Mouse (Mus musculus) MEL (cell line): ENCODE measurements at regions not wholly inside any gene's neighbourhood (a gene's known extent, or its start where the extent isn't known, plus 50 kb on each side); places are given as distances from the start of the nearest gene placed in this dataset.

Experiments used
- DNase-seq: peaks from one replicate; pipeline ENCODE4 v3.0.0; 2011; ENCODE audit warnings: low read depth, low spot score
- H3K27ac ChIP-seq: 2 replicates; pipeline ENCODE4 v1.5.1; 2012; ENCODE audit warnings: low read depth, mild to moderate bottlenecking, control low read depth, low read length, moderate library complexity; ENCODE audit not compliant: control insufficient read depth
- H3K27me3 ChIP-seq, 2 experiments: fragments of 150-350 bp in 1 of 2; sonication (generic) in 1 of 2; 2 replicates each; pipeline ENCODE4 v1.6.1; 2012; ENCODE audit warnings: low read length in 2 of 2, mild to moderate bottlenecking in 2 of 2, improper control_type of control experiment in 1 of 2, moderate library complexity in 1 of 2; ENCODE audit not compliant: insufficient read depth in 2 of 2, control insufficient read depth in 1 of 2
- H3K36me3 ChIP-seq, 2 experiments: 2 replicates each; pipeline ENCODE4 v1.6.1; 2012 to 2014; ENCODE audit warnings: low read length in 2 of 2, improper control_type of control experiment in 1 of 2, inconsistent platforms in 1 of 2, mild to moderate bottlenecking in 1 of 2; ENCODE audit not compliant: insufficient read depth in 2 of 2, control insufficient read depth in 1 of 2
- H3K4me1 ChIP-seq, 2 experiments: fragments of 150-350 bp in 1 of 2; sonication (generic) in 1 of 2; 2 replicates each; pipeline ENCODE4 v1.6.1; 2012; ENCODE audit warnings: low read length in 2 of 2, improper control_type of control experiment in 1 of 2, mild to moderate bottlenecking in 1 of 2; ENCODE audit not compliant: insufficient read depth in 2 of 2, control insufficient read depth in 1 of 2
- H3K4me3 ChIP-seq, 2 experiments: fragments of 150-350 bp in 1 of 2; sonication (generic) in 1 of 2; 2 replicates each; pipeline ENCODE4 v1.5.1; 2012; ENCODE audit warnings: low read depth in 2 of 2, low read length in 2 of 2, mild to moderate bottlenecking in 2 of 2, moderate library complexity in 2 of 2, control low read depth in 1 of 2, improper control_type of control experiment in 1 of 2; ENCODE audit not compliant: control insufficient read depth in 1 of 2, insufficient read depth in 1 of 2
- H3K79me2 ChIP-seq: 2 replicates; pipeline ENCODE4 v1.6.1; 2012; ENCODE audit warnings: mild to moderate bottlenecking, low read length, moderate library complexity; ENCODE audit not compliant: control insufficient read depth, poor library complexity, insufficient read depth
- H3K9ac ChIP-seq: 2 replicates; pipeline ENCODE4 v1.6.1; 2012; ENCODE audit warnings: low read depth, mild to moderate bottlenecking, control low read depth, low read length, moderate library complexity; ENCODE audit not compliant: control insufficient read depth, poor library complexity, severe bottlenecking
- H3K9me3 ChIP-seq: fragments of 150-350 bp; sonication (generic); replicated peaks from 2 replicates; pipeline ENCODE4 v1.6.1; 2012; ENCODE audit warnings: mild to moderate bottlenecking, low read length, improper control_type of control experiment, moderate library complexity; ENCODE audit not compliant: insufficient read depth
- BHLHE40 ChIP-seq: IDR thresholded peaks from 2 replicates; pipeline ENCODE4 v1.6.1; 2012; ENCODE audit warnings: low read depth, mild to moderate bottlenecking, inconsistent platforms, low read length, improper control_type of control experiment, borderline replicate concordance
- CHD2 ChIP-seq: IDR thresholded peaks from 2 replicates; pipeline ENCODE4 v1.6.1; 2011; ENCODE audit warnings: low read length, improper control_type of control experiment
- CTCF ChIP-seq, 3 experiments: IDR thresholded peaks in 2 of 3; conservative IDR thresholded peaks in 1 of 3; 2 replicates each; pipeline ENCODE4 v1.5.1; 2011 to 2012; ENCODE audit warnings: low read length in 3 of 3, low read depth in 2 of 3, mild to moderate bottlenecking in 2 of 3, improper control_type of control experiment in 1 of 3, inconsistent platforms in 1 of 3, mixed read lengths in 1 of 3, moderate library complexity in 1 of 3; ENCODE audit not compliant: control insufficient read depth in 1 of 3, insufficient read depth in 1 of 3, poor library complexity in 1 of 3, severe bottlenecking in 1 of 3
- ELF1 ChIP-seq: IDR thresholded peaks from 2 replicates; pipeline ENCODE4 v1.6.1; 2014; ENCODE audit warnings: low read depth, mild to moderate bottlenecking, inconsistent platforms, low read length, improper control_type of control experiment, moderate library complexity
- EP300 ChIP-seq, 2 experiments: IDR thresholded peaks; 2 replicates each; pipeline ENCODE4 v1.6.1; 2011; ENCODE audit warnings: improper control_type of control experiment in 2 of 2, low read length in 2 of 2, low read depth in 1 of 2, mild to moderate bottlenecking in 1 of 2
- ETS1 ChIP-seq: IDR thresholded peaks from 2 replicates; pipeline ENCODE4 v1.6.1; 2012; ENCODE audit warnings: low read depth, mild to moderate bottlenecking, inconsistent platforms, low read length, improper control_type of control experiment, moderate library complexity
- GATA1 ChIP-seq: IDR thresholded peaks from 2 replicates; pipeline ENCODE4 v1.6.1; 2011; ENCODE audit warnings: low read depth, low read length, improper control_type of control experiment
- JUND ChIP-seq: IDR thresholded peaks from 2 replicates; pipeline ENCODE4 v1.6.1; 2011; ENCODE audit warnings: low read depth, mild to moderate bottlenecking, improper control_type of control experiment, low read length
- KAT2A ChIP-seq: conservative IDR thresholded peaks from 2 replicates; pipeline ENCODE4 v1.6.1; 2012; ENCODE audit warnings: low read depth, low read length, improper control_type of control experiment, inconsistent platforms
- MAX ChIP-seq: IDR thresholded peaks from 2 replicates; pipeline ENCODE4 v1.6.1; 2011; ENCODE audit warnings: low read length, improper control_type of control experiment
- MAZ ChIP-seq: IDR thresholded peaks from 2 replicates; pipeline ENCODE4 v1.6.1; 2012; ENCODE audit warnings: low read depth, mild to moderate bottlenecking, inconsistent platforms, low read length, improper control_type of control experiment
- MYB ChIP-seq: IDR thresholded peaks from 2 replicates; pipeline ENCODE4 v1.6.1; 2011; ENCODE audit warnings: mild to moderate bottlenecking, low read depth, low read length, improper control_type of control experiment
- MYC ChIP-seq: IDR thresholded peaks from 2 replicates; pipeline ENCODE4 v1.6.1; 2011; ENCODE audit warnings: low read depth, mild to moderate bottlenecking, low read length, improper control_type of control experiment, moderate library complexity
- NRF1 ChIP-seq: IDR thresholded peaks from 2 replicates; pipeline ENCODE4 v1.6.1; 2014; ENCODE audit warnings: low read depth, mild to moderate bottlenecking, inconsistent platforms, low read length, improper control_type of control experiment, moderate library complexity; ENCODE audit not compliant: poor library complexity, insufficient read depth, severe bottlenecking
- RCOR1 ChIP-seq: IDR thresholded peaks from 2 replicates; pipeline ENCODE4 v1.6.1; 2012; ENCODE audit warnings: low read depth, mild to moderate bottlenecking, inconsistent platforms, low read length, improper control_type of control experiment
- SMC3 ChIP-seq: IDR thresholded peaks from 2 replicates; pipeline ENCODE4 v1.6.1; 2011; ENCODE audit warnings: low read depth, low read length, improper control_type of control experiment
- TCF12 ChIP-seq: IDR thresholded peaks from 2 replicates; pipeline ENCODE4 v1.6.1; 2014; ENCODE audit warnings: low read depth, mild to moderate bottlenecking, inconsistent platforms, low read length, improper control_type of control experiment, moderate library complexity
- USF1 ChIP-seq: IDR thresholded peaks from 2 replicates; pipeline ENCODE4 v1.6.1; 2014; ENCODE audit warnings: low read depth, mild to moderate bottlenecking, inconsistent platforms, low read length, improper control_type of control experiment, moderate library complexity
- USF2 ChIP-seq, 2 experiments: IDR thresholded peaks; 2 replicates each; pipeline ENCODE4 v1.6.1; 2011 to 2012; ENCODE audit warnings: improper control_type of control experiment in 2 of 2, low read length in 2 of 2, borderline replicate concordance in 1 of 2, inconsistent platforms in 1 of 2, low read depth in 1 of 2, mild to moderate bottlenecking in 1 of 2; ENCODE audit not compliant: insufficient read depth in 1 of 2
- ZC3H11A ChIP-seq: IDR thresholded peaks from 2 replicates; pipeline ENCODE4 v1.6.1; 2012; ENCODE audit warnings: low read depth, mild to moderate bottlenecking, inconsistent platforms, low read length, improper control_type of control experiment
- ZKSCAN1 ChIP-seq: IDR thresholded peaks from 2 replicates; pipeline ENCODE4 v1.6.1; 2012; ENCODE audit warnings: low read depth, mild to moderate bottlenecking, inconsistent platforms, low read length, improper control_type of control experiment, moderate library complexity
- ZNF384 ChIP-seq: IDR thresholded peaks from 2 replicates; pipeline ENCODE4 v1.6.1; 2012; ENCODE audit warnings: low read depth, mild to moderate bottlenecking, inconsistent platforms, low read length, improper control_type of control experiment

- H3K79me2 ChIP-seq, result no peaks in the 10 kb centered on the region
- no peak overlapping the region for H3K4me3 ChIP-seq
- no peak for DNase-seq
- no peak overlapping the region for H3K27ac ChIP-seq
- no peaks in the 10 kb centered on the region for H3K27me3 ChIP-seq
- no peak for TF ChIP-seq GATA1
- TF ChIP-seq MYB, result no peak
- TF ChIP-seq USF2 (IDR thresholded peaks at IDR 0.05; ENCODE audit: borderline replicate concordance in 1 of 2, insufficient read depth in 1 of 2, low read depth in 1 of 2, low read length in 2 of 2), result no peak
- TF ChIP-seq BHLHE40, result no peak
- TF ChIP-seq MAX, result no peak
- TF ChIP-seq ZNF384, result no peak
- no peak for TF ChIP-seq EP300 (IDR thresholded peaks at IDR 0.05; ENCODE audit: low read depth in 1 of 2, low read length in 2 of 2)
- no peak for TF ChIP-seq ETS1
- TF ChIP-seq RCOR1, result no peak
- TF ChIP-seq KAT2A, result no peak
- no peak for TF ChIP-seq TCF12
- TF ChIP-seq USF1, result no peak
- no peak for TF ChIP-seq ZC3H11A
- TF ChIP-seq ELF1, result no peak
- no peak for TF ChIP-seq SMC3
- TF ChIP-seq JUND, result no peak
- H3K9ac ChIP-seq, result no peak overlapping the region
- H3K9me3 ChIP-seq, result no peaks in the 10 kb centered on the region
- H3K4me1 ChIP-seq, result no peaks in the 10 kb centered on the region
- H3K36me3 ChIP-seq, result no peaks in the 10 kb centered on the region
Observed at GRCm38 (mm10) chr1:81593280-81594182, 516.8 kb downstream of the Nyap2 start.

GRCm38 (mm10) chr1:81594183-81594515, 517.4 kb downstream of the Nyap2 start:
- Histone ChIP-seq H3K4me3 (no peak overlapping the region), H3K79me2 (no peaks in the 10 kb centered on the region), H3K9ac (no peak overlapping the region), H3K4me1 (no peaks in the 10 kb centered on the region), H3K36me3 (no peaks in the 10 kb centered on the region), H3K9me3 (no peaks in the 10 kb centered on the region), H3K27me3 (no peaks in the 10 kb centered on the region), H3K27ac (no peak overlapping the region)
- no peak for TF ChIP-seq MAZ
- TF ChIP-seq ZKSCAN1, result no peak
- no peak for TF ChIP-seq MYB
- no peak for TF ChIP-seq CTCF (IDR thresholded peaks at IDR 0.05 in 2 of 3, conservative IDR thresholded peaks at IDR 0.05 in 1 of 3; ENCODE audit: control insufficient read depth in 1 of 3, insufficient read depth in 1 of 3, low read depth in 2 of 3, low read length in 3 of 3, poor library complexity in 1 of 3, severe bottlenecking in 1 of 3)
- no peak for TF ChIP-seq KAT2A
- TF ChIP-seq ELF1, result no peak
- no peak for TF ChIP-seq MYC
- no peak for TF ChIP-seq NRF1
- TF ChIP-seq USF2 (IDR thresholded peaks at IDR 0.05; ENCODE audit: borderline replicate concordance in 1 of 2, insufficient read depth in 1 of 2, low read depth in 1 of 2, low read length in 2 of 2), result no peak
- no peak for TF ChIP-seq CHD2
- DNase-seq, result no peak
